Mouse (Mus musculus): ENCODE results near the gene Dhx34. TPM values are rescaled to one million over a fixed set of nuclear protein-coding genes. Genes with fewer than 3 reads are reported as not detected.
"Not testable (repeated sequence)": the region's sequence is repeated elsewhere in the genome, so short reads cannot be mapped to it uniquely, and the experiment has no call there.

The Dhx34 gene
- 10 to 100 TPM; 11.4 to 13.6 TPM for total RNA-seq (2021)

- peak; percentile 90 to 93 for DNase-seq (ENCODE audit: extremely low spot score in 1 of 2, low spot score in 1 of 2)
Observed at GRCm38 (mm10) chr7:16221582-16222272, at the start of gene Dhx34. TSS of gene Dhx34 (minus strand) at chr7:16222037.

- DNase-seq (ENCODE audit: extremely low spot score in 1 of 2, low spot score in 1 of 2) = no peak
Observed at GRCm38 (mm10) chr7:16271139-16271538, 49.3 kb upstream of the Dhx34 start.

- not testable (repeated sequence) for DNase-seq (ENCODE audit: extremely low spot score in 1 of 2, low spot score in 1 of 2)
Observed at GRCm38 (mm10) chr7:16266593-16266992, 44.8 kb upstream of the Dhx34 start.

DNA sequence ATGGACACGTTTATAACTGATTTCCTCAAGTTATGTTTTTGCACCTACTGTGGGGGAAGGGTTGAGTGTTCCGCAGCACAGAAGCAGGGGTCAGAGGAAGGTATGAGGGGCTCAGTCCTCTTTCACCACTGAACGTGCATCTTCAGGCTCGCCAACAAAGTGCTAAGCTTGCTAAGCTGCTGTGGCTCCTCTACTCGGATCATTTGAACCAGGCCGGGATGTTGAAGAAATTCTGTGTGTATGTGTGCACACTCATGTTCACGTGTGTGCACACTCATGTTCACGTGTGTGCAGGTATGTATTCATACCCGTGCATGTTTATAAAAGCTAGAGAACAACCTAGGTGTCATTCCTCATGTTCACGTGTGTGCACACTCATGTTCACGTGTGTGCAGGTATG lies 44.0 kb upstream of the Dhx34 start:
- DNase-seq (ENCODE audit: extremely low spot score in 1 of 2, low spot score in 1 of 2) = no peak

GRCm38 (mm10) chr7:16263843-16264242 lies 42.0 kb upstream of the Dhx34 start:
- no peak for DNase-seq (ENCODE audit: extremely low spot score in 1 of 2, low spot score in 1 of 2)

DNA sequence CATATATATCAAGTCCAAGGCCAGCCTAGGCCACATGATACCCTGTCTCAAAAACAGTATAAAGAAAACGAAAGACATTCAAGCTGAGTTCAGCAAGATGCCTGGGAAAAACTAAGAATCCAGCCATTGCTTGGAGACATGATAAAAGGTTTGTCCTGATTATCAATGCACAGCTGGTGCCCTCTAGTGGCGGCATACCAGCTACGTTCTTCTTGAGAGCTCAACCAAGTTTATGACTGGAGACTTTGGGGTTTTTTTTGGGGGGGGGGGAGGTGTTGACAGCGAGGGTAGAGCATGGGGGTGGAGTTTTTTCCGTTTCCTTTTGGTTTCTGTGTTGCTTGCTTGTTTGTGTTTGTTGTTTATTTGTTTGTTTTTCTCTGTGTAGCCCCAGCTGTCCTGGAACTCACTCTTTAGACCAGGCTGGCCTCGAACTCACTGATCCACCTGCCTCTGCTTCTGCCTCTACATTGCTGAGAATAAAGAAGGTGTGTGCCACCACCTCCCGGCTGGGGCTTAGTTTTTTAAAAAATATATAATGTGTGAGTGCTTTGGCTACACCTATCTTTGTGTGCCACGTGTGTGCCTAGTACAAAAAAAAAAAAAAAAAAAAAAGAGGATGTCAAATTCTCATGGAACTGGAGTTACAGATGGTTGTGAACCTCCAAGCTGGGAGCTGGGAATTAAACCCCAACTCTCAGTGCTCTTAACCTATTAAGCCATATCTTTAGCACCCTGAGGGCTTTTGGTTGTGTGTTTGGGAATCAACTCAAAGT lies 41.4 kb upstream of the Dhx34 start:
- DNase-seq (ENCODE audit: extremely low spot score in 1 of 2, low spot score in 1 of 2) = peak; percentile 56 to 92

- no peak for DNase-seq (ENCODE audit: extremely low spot score in 1 of 2, low spot score in 1 of 2)
Observed at GRCm38 (mm10) chr7:16261097-16261496, 39.3 kb upstream of the Dhx34 start.

GRCm38 (mm10) chr7:16259110-16259590 lies 37.3 kb upstream of the Dhx34 start, which contains the start of gene C5ar1:
TSS of gene C5ar1 (minus strand) at chr7:16259540.
- no peak for DNase-seq (ENCODE audit: extremely low spot score in 1 of 2, low spot score in 1 of 2)

DNA sequence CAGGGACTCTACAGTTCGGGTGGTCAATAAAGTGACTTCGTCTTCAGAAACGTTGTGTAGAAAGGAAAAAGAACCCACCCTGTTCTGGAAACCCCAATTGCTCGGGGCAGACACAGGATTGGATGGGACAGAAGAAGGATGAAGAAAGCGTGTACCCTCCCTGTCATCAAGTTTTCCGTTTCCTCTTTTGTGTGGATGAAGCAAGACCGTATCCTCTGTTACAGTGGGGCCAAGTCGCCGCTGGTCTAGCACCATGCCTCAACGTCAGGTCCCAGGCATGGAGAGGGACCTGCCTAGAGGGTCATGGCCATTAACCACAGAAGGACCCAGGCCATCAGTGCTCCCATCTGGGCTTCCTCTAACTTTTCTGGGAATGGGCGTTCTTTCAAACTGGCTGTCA lies 36.0 kb upstream of the Dhx34 start:
- no peak for DNase-seq (ENCODE audit: extremely low spot score in 1 of 2, low spot score in 1 of 2)

DNA sequence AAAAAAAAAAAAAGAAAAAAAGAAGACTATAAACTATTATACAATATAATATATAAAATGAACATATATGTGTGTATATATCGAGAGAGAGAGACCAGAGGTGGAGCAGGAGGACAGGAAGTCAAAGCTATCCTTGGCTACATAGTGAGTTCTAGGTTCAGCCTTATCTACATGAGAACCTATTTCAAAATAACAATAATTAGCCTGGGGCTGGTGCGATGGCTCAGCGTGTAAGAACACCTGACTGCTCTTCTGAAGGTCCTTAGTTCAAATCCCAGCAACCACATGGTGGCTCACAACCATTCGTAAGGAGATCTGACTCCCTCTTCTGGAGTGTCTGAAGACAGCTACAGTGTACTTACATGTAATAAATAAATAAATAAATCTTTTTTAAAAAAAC lies 34.1 kb upstream of the Dhx34 start:
- not testable (repeated sequence) for DNase-seq (ENCODE audit: extremely low spot score in 1 of 2, low spot score in 1 of 2)

GRCm38 (mm10) chr7:16254195-16254594 lies 32.4 kb upstream of the Dhx34 start:
- no peak for DNase-seq (ENCODE audit: extremely low spot score in 1 of 2, low spot score in 1 of 2)

DNA sequence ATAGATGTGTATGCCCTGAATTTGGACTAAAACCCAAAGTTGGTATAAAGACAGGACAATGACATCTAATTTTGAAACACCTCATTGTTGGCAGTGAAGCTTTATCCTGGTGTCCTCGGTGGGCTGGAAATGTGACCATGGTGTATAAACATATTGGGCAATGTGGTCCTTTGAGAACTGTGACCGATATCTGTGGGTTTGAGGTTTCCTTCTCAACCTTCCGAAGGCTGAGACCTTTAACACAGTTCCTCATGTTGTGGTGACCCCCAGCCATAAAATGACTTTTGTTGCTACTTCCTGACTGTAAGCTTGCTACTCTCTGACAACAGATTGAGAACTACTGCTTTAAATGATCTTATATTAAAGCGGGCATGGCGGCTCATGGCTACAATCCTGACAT lies 28.9 kb upstream of the Dhx34 start:
- DNase-seq (ENCODE audit: extremely low spot score in 1 of 2, low spot score in 1 of 2) = no peak

DNA sequence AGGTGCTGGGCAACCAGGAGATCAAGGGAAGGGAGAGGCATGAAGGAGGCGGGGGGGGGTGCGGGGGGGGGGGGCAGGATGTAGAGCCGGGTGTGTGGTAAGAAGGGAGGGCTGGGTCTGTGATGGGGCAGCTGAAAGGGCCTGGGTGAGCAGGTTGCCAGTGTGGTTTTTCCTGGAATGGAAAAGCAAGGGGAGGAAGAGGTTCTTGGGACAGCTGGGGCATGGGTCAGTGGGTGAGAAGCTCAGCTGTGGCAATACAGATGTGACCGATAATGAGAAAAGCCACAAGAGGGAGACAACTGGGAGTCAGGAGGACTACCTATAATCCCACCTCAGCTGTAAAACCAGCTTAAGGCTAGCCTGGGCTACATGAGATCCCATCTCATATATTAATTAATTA lies 24.1 kb upstream of the Dhx34 start:
- no peak for DNase-seq (ENCODE audit: extremely low spot score in 1 of 2, low spot score in 1 of 2)

DNA sequence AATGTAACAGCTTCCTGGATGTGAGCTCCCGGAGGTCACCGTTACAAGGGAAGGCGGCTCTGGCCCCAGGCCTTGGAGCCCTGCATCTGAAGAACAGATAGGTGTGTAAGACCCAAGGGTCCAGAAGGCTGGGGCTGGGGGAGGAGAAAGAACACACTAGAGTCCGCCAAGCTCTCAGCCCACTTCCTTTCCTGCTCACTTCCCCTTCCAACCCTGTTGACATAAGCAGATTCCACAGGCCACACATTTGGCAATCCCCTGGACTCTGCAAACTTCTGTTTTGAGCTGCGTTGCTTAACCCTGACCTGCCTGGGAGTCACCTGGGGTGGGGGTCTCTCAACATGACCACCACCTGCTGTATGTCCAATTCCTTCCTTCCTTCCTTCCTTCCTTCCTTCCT lies 22.2 kb upstream of the Dhx34 start, which contains the start of gene C5ar2:
C5ar2 (minus strand) TSS at position 88 of the 400 bp plus-strand sequence.
- DNase-seq (ENCODE audit: extremely low spot score in 1 of 2, low spot score in 1 of 2) = no peak

- no peak for DNase-seq (ENCODE audit: extremely low spot score in 1 of 2, low spot score in 1 of 2)
Observed at GRCm38 (mm10) chr7:16242198-16242597, 20.4 kb upstream of the Dhx34 start.

GRCm38 (mm10) chr7:16241787-16242186 lies 19.9 kb upstream of the Dhx34 start:
- no peak for DNase-seq (ENCODE audit: extremely low spot score in 1 of 2, low spot score in 1 of 2)

DNA sequence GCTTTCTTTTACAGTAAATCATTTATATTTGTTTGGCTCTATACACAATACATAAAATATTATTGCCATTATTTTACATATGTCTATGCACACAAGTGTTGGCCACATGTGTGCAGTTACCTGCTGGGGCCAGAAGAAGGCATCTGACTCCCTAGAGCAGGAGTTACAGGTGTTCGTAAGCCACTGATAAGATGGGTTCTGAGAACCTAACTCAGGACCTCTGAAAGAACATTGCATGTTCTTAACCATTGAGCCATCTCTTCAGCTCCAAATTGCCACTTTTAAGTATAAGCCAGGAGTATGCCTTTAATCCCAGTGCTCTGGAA lies 19.1 kb upstream of the Dhx34 start:
- no peak for DNase-seq (ENCODE audit: extremely low spot score in 1 of 2, low spot score in 1 of 2)

DNA sequence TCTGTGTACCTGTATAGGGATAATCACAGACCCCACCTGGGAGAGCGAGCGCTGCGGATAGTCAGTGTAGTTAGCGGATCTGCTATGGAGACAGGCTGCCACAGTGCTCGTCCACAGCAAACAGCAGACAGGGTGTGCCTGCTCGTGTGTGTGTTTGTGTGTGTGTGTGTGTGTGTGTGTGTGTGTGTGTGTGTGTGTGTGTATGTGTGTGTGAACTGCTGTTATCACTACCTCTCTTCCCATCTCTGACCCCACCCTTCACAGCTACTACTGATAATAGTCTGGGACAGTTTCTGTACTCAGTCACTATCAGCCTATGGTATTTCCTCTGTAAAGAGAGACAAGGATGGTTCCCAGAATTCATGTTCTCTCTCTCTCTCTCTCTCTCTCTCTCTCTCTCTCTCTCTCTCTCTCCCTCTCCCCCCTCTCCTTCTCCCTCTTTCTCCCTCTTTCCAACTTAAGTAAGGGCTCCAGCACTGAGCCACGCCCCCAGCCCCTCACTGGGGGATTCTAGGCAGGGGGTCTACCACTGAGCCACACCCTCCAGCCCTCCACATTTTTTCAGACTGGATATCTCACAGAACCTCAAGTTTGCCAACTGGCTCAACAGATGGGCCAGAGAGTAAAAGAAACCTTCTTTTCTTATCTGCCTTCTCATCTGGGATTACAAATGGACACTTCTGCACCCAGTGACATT lies 18.6 kb upstream of the Dhx34 start:
- DNase-seq (ENCODE audit: extremely low spot score in 1 of 2, low spot score in 1 of 2) = no peak

DNA sequence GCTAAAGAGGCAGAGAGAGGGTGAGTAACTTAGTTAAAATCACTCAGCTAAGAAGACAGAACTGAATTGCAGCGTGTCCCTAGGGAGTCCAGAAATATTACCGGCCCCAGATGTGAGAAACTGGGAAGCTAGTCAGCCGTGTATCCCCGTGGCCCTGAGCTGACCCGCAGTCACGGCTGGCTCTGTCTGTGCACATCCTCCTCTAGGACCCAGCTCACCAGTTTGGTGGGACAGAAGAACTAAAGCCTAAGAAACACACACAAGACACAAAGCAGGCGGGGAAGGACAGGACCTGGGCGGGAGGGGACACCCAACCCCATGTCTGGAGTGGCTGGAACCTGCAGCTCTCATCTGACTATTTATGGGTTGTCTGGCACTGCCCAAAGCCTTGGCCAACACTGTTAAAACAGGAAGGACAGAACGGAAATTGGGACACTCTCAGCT lies 17.7 kb upstream of the Dhx34 start:
- DNase-seq (ENCODE audit: extremely low spot score in 1 of 2, low spot score in 1 of 2) = no peak

DNA sequence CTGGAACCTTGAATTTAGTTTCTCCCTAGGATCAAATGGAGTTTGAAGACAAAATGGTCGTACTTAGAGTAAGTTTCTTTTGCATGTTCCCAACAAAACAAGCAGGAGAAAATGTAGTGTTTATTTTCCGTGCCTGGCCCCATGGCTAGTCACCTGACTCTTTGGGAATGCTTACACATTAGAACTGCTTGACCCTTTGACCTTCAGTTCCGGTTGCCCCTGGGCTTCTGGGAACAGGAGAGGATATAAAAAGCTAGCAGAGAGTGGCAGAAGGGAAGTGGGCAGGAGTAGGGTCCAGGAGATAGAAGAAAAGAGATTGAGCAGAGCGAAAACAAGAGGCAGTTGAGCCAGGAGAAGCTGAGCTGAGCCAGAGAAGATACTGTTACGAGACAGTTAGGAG lies 8.0 kb upstream of the Dhx34 start:
- no peak for DNase-seq (ENCODE audit: extremely low spot score in 1 of 2, low spot score in 1 of 2)

- no peak for DNase-seq (ENCODE audit: extremely low spot score in 1 of 2, low spot score in 1 of 2)
Observed at GRCm38 (mm10) chr7:16213986-16214385, 7.9 kb downstream of the Dhx34 start.

All from layer of hippocampus, postnatal 25 days (tissue).